Mouse (Mus musculus) intestine, embryonic 14.5 days (tissue): Measurements from ENCODE around the gene Cct8. TPM values are rescaled to one million over a fixed set of nuclear protein-coding genes. Genes with fewer than 3 reads are reported as not detected.
A peak's percentile ranks its signal among the peaks of the same experiment; 100 is the strongest.

Experiments used
- ATAC-seq: fragments of 200-750 bp; cut with Nextera tagmentation; replicated peaks from 2 replicates; pipeline ENCODE4 v1.8.0; 2017; ENCODE audit warnings: low read depth, moderate number of reproducible peaks, moderate TSS enrichment, moderate library complexity; ENCODE audit not compliant: low FRiP score, low TSS enrichment
- DNase-seq: peaks from one replicate; pipeline ENCODE4 v3.0.0-alpha.2; 2018; ENCODE audit warnings: low spot score
- H3K27ac ChIP-seq: fragments of 300-500 bp; sonication (generic); 2 replicates; pipeline ENCODE4 v1.5.1; 2014; ENCODE audit warnings: low read depth, mild to moderate bottlenecking, control low read depth
- H3K27me3 ChIP-seq: fragments of 300-500 bp; sonication (generic); replicated peaks from 2 replicates; pipeline ENCODE4 v1.6.1; 2014; ENCODE audit warnings: low read length, control low read depth; ENCODE audit not compliant: control insufficient read depth, insufficient read depth
- H3K36me3 ChIP-seq: fragments of 300-500 bp; sonication (generic); 2 replicates; pipeline ENCODE4 v1.6.1; 2014; ENCODE audit warnings: low read length, control low read depth; ENCODE audit not compliant: control insufficient read depth, insufficient read depth
- H3K4me1 ChIP-seq: fragments of 300-500 bp; sonication (generic); replicated peaks from 2 replicates; pipeline ENCODE4 v1.6.1; 2014; ENCODE audit warnings: low read length, control low read depth, mixed read lengths; ENCODE audit not compliant: control insufficient read depth, insufficient read depth
- H3K4me2 ChIP-seq: fragments of 300-500 bp; sonication (generic); 2 replicates; pipeline ENCODE4 v1.6.1; 2014; ENCODE audit warnings: low read length
- H3K4me3 ChIP-seq: fragments of 300-500 bp; sonication (generic); 2 replicates; pipeline ENCODE4 v1.5.1; 2014; ENCODE audit warnings: low read depth, low read length, control low read depth, mixed read lengths
- H3K9ac ChIP-seq: fragments of 300-500 bp; sonication (generic); 2 replicates; pipeline ENCODE4 v1.6.1; 2014; ENCODE audit warnings: mild to moderate bottlenecking, low read length
- H3K9me3 ChIP-seq: fragments of 300-500 bp; sonication (generic); 2 replicates; pipeline ENCODE4 v1.6.1; 2016; ENCODE audit warnings: low read length, control low read depth; ENCODE audit not compliant: control insufficient read depth
- WGBS: fragments of 180-500 bp; shearing (Covaris S2); extraction: QIAGEN DNeasy Blood & Tissue Kit; methylation state at CpG from one replicate; pipeline ENCODE4 v1.1.7; 2014; 5-methylcytosine and 5-hydroxymethylcytosine counted together
- polyA plus RNA-seq: library from polyadenylated mRNA; unstranded; fragments of >200 nt; fragmentation: Nextera tagmentation; extraction: Ambion mirVana; gene quantifications from 2 replicates; pipeline ENCODE4 v1.2.1, GENCODE M21; 2014

The Cct8 gene
- polyA plus RNA-seq: 458 and 473 TPM in 2 replicates

DNA sequence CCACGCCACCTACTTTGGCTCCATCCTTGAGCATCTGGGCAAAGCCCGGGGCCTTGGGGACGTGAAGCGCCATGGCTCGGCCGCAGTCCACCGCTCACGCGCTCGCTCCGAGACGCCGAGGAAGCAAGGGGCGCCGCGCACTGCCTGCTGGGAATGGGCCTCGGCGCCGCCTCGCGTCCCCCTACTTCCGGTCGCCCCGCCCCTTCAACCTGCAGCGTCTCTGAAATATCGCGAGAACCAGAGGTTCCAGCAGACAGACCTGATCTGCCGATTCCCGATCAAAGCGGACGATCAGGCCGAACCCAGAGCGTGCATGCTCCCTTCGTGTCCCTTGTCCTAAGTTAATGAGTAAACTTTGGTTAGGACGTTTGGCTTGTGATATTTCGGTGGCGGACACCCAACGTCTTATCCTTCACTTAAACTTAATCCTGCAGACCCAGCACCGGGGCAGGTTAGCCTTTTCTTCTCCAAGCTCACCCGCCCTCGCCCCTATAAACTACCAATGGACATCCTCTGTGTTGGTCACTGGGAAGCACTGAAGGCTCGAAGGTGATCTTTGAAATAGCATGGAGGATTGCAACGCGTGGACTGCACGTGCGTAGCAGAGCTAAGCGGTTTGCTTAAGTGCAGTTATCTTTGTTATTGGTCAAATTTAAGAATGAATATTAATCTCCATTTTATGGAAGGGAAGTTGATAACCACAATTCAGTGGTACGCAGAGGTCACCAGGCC lies at the start of gene Cct8:
Gene Cct8 (minus strand): TSS at position 158 of the 732 bp plus-strand sequence.
- Histone ChIP-seq H3K4me1 (peaks cover 12% of the 10 kb centered on the region), H3K27me3 (no peaks in the 10 kb centered on the region), H3K9me3 (no peaks in the 10 kb centered on the region), H3K27ac (peak within 1 kb of the TSS; percentile 85), H3K36me3 (peaks cover 27% of the 10 kb centered on the region), H3K9ac (peak within 1 kb of the TSS; percentile 98), H3K4me3 (peak within 1 kb of the TSS; percentile 96), H3K4me2 (peak within 1 kb of the TSS; percentile 83)
- DNase-seq (peak; percentile 95), ATAC-seq (peak; percentile 95)
- WGBS: under 1% methylated on average over 48 of the region's 48 CpGs

DNA sequence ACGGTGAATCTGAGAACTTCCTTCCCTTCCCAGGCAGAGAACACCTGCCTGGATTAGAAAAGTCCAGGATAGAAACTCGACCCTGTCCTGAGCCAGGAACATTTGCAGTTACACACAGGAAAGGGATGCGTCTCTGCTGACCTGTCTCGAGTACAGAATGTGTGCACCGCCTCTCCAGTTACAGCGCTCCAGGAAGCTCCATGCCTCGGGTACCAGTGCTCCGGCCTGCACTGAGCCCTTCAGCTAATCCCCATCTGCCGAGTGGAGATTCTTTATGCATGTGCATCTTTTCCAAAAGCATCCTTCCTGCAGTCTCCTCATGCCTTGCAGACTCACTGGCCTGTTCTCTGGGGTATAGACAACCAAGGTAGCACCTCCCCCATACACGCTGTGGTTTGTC lies 33.1 kb upstream of the Cct8 start:
- Histone ChIP-seq H3K27me3 (no peaks in the 10 kb centered on the region), H3K27ac (no peak overlapping the region), H3K9me3 (no peaks in the 10 kb centered on the region), H3K9ac (no peak overlapping the region), H3K4me3 (no peak overlapping the region), H3K4me1 (no peaks in the 10 kb centered on the region), H3K4me2 (no peak overlapping the region), H3K36me3 (no peaks in the 10 kb centered on the region)
- ATAC-seq (no peak), DNase-seq (no peak)
- WGBS: 60% methylated on average over 10 of the region's 10 CpGs

DNA sequence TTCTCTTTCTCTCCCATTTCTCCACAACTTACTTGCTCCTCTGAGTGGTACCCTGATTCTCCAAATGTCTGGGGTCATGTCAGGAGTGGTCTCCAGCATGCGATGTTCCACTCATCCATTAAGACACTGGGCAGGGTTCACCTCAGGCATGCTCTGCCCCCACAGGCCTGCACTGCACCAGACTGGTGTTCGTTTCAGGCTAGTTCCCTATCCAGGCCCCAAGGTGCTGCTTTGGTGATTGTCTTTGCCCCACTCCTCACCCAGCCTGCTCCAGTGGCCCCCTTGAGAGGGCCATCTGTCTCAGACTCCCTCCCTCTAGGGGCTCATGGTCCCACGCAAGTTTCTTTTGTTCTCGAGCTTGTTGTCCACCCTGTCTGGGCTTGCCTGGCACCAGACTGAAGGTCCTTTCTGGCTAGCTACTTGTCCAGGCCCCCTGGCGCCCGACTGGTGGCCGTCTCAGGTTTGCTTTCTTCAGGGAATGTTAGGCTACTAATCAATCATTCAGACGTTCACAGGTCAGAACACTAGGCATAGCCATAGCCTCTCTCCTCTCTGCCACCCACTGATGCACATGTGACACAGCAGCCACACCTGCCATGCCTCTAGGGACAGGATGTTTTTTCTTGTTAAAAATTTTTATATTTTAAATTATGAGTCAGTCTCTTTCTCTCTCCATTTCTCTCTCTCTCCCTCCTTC lies 32.0 kb upstream of the Cct8 start:
- Histone ChIP-seq H3K9me3 (no peaks in the 10 kb centered on the region), H3K9ac (no peak overlapping the region), H3K27me3 (no peaks in the 10 kb centered on the region), H3K36me3 (no peaks in the 10 kb centered on the region), H3K4me2 (no peak overlapping the region), H3K4me1 (no peaks in the 10 kb centered on the region), H3K4me3 (no peak overlapping the region), H3K27ac (no peak overlapping the region)
- DNase-seq (no peak), ATAC-seq (no peak)
- 59% methylated on average over 8 of the region's 8 CpGs for whole genome bisulfite sequencing

DNA sequence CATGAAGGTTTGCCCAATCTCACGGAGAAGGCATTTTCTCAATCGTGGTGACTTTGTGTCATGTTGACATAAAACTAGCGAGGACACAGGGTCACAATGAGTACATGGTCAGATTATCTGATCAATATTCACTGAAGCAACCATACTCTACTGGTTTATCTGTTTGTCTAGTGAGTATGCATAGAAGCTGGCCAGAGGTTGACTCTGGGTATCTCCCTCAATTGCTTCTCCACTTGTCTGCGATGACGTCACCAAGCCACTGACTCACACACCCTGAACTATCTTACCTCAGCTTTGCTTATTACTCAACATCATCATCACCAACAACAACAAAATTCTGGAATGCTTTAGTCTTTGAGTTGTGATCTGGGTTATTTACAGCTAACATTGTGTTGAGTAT lies 28.6 kb upstream of the Cct8 start:
- Histone ChIP-seq H3K36me3 (no peaks in the 10 kb centered on the region), H3K4me2 (no peak overlapping the region), H3K27ac (no peak overlapping the region), H3K9me3 (no peaks in the 10 kb centered on the region), H3K4me1 (no peaks in the 10 kb centered on the region), H3K4me3 (no peak overlapping the region), H3K9ac (no peak overlapping the region), H3K27me3 (no peaks in the 10 kb centered on the region)
- WGBS: 78% methylated on average over 5 of the region's 5 CpGs
- no peak for ATAC-seq
- DNase-seq: no peak

DNA sequence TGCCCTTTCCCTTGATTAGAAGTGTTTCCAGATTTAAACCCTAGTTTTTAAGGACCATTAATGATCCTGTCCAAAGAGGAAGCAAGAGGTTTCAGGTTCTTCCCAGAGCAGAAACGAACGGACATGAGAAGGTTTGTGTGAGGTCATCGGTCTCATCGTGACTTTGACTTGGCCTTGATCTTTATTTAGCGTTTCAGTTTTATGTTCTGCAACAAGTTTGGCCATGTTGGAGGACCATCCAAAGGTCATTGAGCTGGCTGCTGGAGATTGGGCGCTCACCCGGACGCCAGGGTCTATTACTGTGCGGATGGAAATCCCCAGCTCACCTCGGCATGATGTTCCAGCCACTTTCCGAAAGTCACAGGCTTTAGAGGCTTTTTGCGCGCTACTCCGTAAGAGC lies 16.7 kb upstream of the Cct8 start:
- DNase-seq (no peak), ATAC-seq (no peak)
- no peak overlapping the region for H3K4me2 ChIP-seq
- no peaks in the 10 kb centered on the region for H3K27me3 ChIP-seq
- 89% methylated on average over 14 of the region's 14 CpGs for WGBS
- no peaks in the 10 kb centered on the region for H3K36me3 ChIP-seq
- H3K27ac ChIP-seq: no peak overlapping the region
- H3K4me1 ChIP-seq: no peaks in the 10 kb centered on the region
- H3K4me3 ChIP-seq: no peak overlapping the region
- no peak overlapping the region for H3K9ac ChIP-seq
- H3K9me3 ChIP-seq: no peaks in the 10 kb centered on the region

DNA sequence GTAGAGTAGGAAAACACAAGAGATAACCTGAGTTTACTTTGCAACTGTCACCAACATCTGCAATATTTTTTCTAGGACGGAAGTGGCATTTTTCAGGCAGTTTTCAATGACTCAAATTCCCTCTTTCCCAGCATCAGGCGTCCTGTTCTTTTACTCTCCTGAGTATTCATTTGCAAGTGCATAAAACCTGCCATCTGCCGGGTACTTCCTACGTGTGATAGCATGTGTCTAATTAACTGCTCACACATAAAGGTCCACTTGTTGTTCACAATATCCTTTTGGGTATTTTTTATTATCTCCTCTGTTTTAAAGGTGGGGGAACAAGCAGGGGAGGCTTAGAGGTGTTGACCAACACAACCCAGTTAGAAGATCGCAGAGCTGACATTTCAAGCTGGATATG lies 16.0 kb upstream of the Cct8 start:
- H3K36me3 ChIP-seq: no peaks in the 10 kb centered on the region
- no peaks in the 10 kb centered on the region for H3K27me3 ChIP-seq
- DNase-seq (no peak), ATAC-seq (no peak)
- WGBS: 79% methylated on average over 5 of the region's 5 CpGs
- H3K27ac ChIP-seq: no peak overlapping the region
- no peak overlapping the region for H3K9ac ChIP-seq
- H3K9me3 ChIP-seq: no peaks in the 10 kb centered on the region
- no peak overlapping the region for H3K4me3 ChIP-seq
- H3K4me1 ChIP-seq: no peaks in the 10 kb centered on the region
- no peak overlapping the region for H3K4me2 ChIP-seq

DNA sequence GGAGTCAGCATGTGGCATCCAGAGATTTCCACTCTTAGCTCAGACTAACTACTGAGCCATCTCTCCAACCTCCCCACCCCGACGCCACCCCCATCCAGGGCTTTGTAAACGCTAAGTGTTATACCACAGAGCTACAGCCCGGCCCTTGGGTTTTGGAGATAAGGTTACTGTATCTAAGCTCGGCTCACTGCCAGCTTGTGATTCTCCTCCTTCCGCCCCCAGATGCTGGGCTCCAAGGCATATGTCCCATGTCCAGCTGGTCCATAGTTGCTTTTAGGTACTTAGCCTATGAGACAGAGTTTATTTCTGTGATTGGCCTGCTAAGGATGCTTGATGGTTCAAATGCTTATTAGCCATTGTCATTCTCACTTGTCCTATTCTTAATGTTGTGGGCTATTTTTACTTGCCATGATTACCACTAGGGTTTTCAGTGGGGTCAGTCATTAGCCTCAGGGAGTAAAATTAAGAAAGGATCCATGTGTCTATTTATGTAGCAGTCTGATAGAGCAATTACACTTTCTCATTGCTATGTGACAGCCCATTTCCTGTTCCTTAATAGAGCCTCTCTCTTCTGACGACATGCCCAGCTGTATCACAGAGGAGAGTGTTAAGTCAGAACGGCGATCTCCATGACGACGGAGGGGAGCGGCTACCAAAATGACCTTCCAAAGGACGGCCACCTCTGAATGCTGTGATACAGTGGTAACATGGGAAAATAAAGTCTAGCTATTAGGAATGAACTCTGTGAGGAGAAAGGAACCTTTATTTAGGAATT lies 5.8 kb upstream of the Cct8 start:
- DNase-seq (no peak), ATAC-seq (peak; percentile 33; the same call in 1 of the 2 replicates)
- no peak overlapping the region for H3K9ac ChIP-seq
- no peaks in the 10 kb centered on the region for H3K36me3 ChIP-seq
- WGBS: 49% methylated on average over 13 of the region's 13 CpGs
- no peaks in the 10 kb centered on the region for H3K9me3 ChIP-seq
- H3K4me2 ChIP-seq: no peak overlapping the region
- H3K27me3 ChIP-seq: no peaks in the 10 kb centered on the region
- peaks cover 14% of the 10 kb centered on the region for H3K4me1 ChIP-seq
- peak overlapping the region; percentile 47 for H3K27ac ChIP-seq
- no peak overlapping the region for H3K4me3 ChIP-seq

DNA sequence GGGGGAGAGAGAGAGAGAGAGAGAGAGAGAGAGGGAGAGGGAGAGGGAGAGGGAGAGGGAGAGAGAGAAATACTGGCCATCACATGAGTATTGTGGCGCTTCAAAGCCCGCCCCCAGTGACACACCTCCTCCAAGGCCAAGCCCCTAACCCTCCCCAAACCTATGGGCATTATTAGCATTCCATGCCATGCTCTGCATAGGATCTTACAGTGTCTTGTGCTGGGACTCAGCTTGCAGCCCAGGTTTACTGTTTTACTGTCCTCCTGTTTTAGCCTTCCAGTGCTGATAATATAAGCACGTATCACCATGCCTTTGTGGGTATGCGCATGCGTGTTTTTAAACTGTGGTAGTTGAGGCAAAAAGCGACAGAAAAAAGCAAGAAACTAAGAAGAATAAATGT lies 3.9 kb upstream of the Cct8 start:
- ATAC-seq (no peak), DNase-seq (no peak)
- 50% methylated on average over 6 of the region's 6 CpGs for WGBS
- Histone ChIP-seq H3K4me1 (peaks cover 17% of the 10 kb centered on the region), H3K9ac (no peak overlapping the region), H3K27ac (no peak overlapping the region), H3K4me3 (no peak overlapping the region), H3K4me2 (no peak overlapping the region), H3K9me3 (no peaks in the 10 kb centered on the region), H3K36me3 (no peaks in the 10 kb centered on the region), H3K27me3 (no peaks in the 10 kb centered on the region)
